Mouse (Mus musculus): ENCODE measurements around the gene Wnt5b.

DNA sequence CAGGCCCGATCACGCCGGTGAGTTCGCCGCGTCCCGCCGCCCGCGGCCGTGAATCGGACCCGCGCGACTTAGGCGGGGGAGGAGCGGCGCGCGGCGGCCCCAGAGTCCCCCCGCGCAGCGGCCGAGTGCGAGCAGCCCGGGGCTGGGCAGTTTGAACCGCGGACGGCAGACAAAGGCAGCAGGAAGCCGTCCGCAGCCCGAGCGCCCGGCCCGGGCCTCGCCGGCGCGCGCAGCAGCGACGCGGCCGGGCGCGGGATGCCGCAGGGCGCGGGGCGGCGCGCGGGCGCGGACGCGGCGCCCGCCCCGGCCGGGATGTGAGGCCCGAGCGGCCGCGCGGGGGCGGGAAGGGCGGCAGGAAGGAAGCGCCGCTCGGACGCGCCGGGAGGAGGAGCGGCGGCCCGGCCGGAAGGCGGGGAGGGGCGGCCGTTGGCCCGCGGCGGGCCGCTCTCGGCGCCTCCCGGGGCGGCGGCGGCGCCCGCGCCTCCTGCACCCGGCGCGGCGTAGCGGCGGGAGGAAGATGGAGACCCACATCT, 64.7 kb downstream of the Wnt5b start, which contains the start of gene Fbxl14:
- TF ChIP-seq CTCF (IDR thresholded peaks at IDR 0.05; ENCODE audit: low read depth, low read length) = no peak
- no peak for TF ChIP-seq POLR2A (IDR thresholded peaks at IDR 0.05; ENCODE audit: borderline replicate concordance, low read depth, low read length)
